Mouse (Mus musculus): ENCODE data around the gene Bbs9.

Bbs9 gene

GRCm38 (mm10) chr9:22632800-22633485, 157.4 kb downstream of the Bbs9 start:
- DNase-seq (ENCODE audit: low spot score in 2 of 2), result no peak

GRCm38 (mm10) chr9:22638502-22638901, 163.0 kb downstream of the Bbs9 start:
- no peak for DNase-seq (ENCODE audit: low spot score in 2 of 2)

GRCm38 (mm10) chr9:22640683-22641431, 165.3 kb downstream of the Bbs9 start:
- DNase-seq (ENCODE audit: low spot score in 2 of 2), result no peak

- no peak for DNase-seq (ENCODE audit: low spot score in 2 of 2)
These were observed 170.4 kb downstream of the Bbs9 start for GRCm38 (mm10) chr9:22645844-22646390.

- no peak for DNase-seq (ENCODE audit: low spot score in 2 of 2)
These were observed 170.9 kb downstream of the Bbs9 start for GRCm38 (mm10) chr9:22646461-22646860.

GRCm38 (mm10) chr9:22648163-22648562, 172.6 kb downstream of the Bbs9 start:
- no peak for DNase-seq (ENCODE audit: low spot score in 2 of 2)

- DNase-seq (ENCODE audit: low spot score in 2 of 2), result no peak
These were observed 174.1 kb downstream of the Bbs9 start for GRCm38 (mm10) chr9:22649606-22650005.

- no peak for DNase-seq (ENCODE audit: low spot score in 2 of 2)
These were observed 175.3 kb downstream of the Bbs9 start for GRCm38 (mm10) chr9:22650781-22651180.

GRCm38 (mm10) chr9:22651619-22652018, 176.1 kb downstream of the Bbs9 start:
- DNase-seq (ENCODE audit: low spot score in 2 of 2), result no peak

GRCm38 (mm10) chr9:22654726-22655393, 179.3 kb downstream of the Bbs9 start:
- DNase-seq (ENCODE audit: low spot score in 2 of 2), result no peak

- DNase-seq (ENCODE audit: low spot score in 2 of 2), result no peak
These were observed 181.7 kb downstream of the Bbs9 start for GRCm38 (mm10) chr9:22657216-22657615.

- DNase-seq (ENCODE audit: low spot score in 2 of 2), result no peak
These were observed 189.6 kb downstream of the Bbs9 start for GRCm38 (mm10) chr9:22665155-22665554.

- no peak for DNase-seq (ENCODE audit: low spot score in 2 of 2)
These were observed 197.4 kb downstream of the Bbs9 start for GRCm38 (mm10) chr9:22672937-22673336.

- no peak for DNase-seq (ENCODE audit: low spot score in 2 of 2)
These were observed 201.8 kb downstream of the Bbs9 start for GRCm38 (mm10) chr9:22677132-22677829.

- DNase-seq (ENCODE audit: low spot score in 2 of 2), result no peak
These were observed 202.5 kb downstream of the Bbs9 start for GRCm38 (mm10) chr9:22677997-22678396.

GRCm38 (mm10) chr9:22678496-22678895, 203.0 kb downstream of the Bbs9 start:
- DNase-seq (ENCODE audit: low spot score in 2 of 2), result no peak

- DNase-seq (ENCODE audit: low spot score in 2 of 2), result no peak
These were observed 204.0 kb downstream of the Bbs9 start for GRCm38 (mm10) chr9:22679485-22679884.

- DNase-seq (ENCODE audit: low spot score in 2 of 2), result no peak
These were observed 204.5 kb downstream of the Bbs9 start for GRCm38 (mm10) chr9:22680031-22680430.

GRCm38 (mm10) chr9:22680484-22680883, 205.0 kb downstream of the Bbs9 start:
- DNase-seq (ENCODE audit: low spot score in 2 of 2), result no peak

- DNase-seq (ENCODE audit: low spot score in 2 of 2), result no peak
These were observed 208.3 kb downstream of the Bbs9 start for GRCm38 (mm10) chr9:22683786-22684185.

- DNase-seq (ENCODE audit: low spot score in 2 of 2), result no peak
These were observed 211.4 kb downstream of the Bbs9 start for GRCm38 (mm10) chr9:22686765-22687472.
